Mouse (Mus musculus) liver, embryonic 15.5 days (tissue): ENCODE results near the gene Rgs11. TPM values are rescaled to one million over a fixed set of nuclear protein-coding genes. Genes with fewer than 3 reads are reported as not detected.
"Not testable (repeated sequence)": the region's sequence is repeated elsewhere in the genome, so short reads cannot be mapped to it uniquely, and the experiment has no call there.

Source experiments
- ATAC-seq: fragments of 200-750 bp; cut with Nextera tagmentation; 2 replicates; pipeline ENCODE4 v1.8.0; 2017; ENCODE audit warnings: moderate number of reproducible peaks, mild to moderate bottlenecking, moderate library complexity; ENCODE audit not compliant: insufficient read depth
- H3K27ac ChIP-seq: fragments of 300-500 bp; sonication (generic); replicated peaks from 2 replicates; pipeline ENCODE4 v1.5.1; 2015; ENCODE audit warnings: mild to moderate bottlenecking, inconsistent platforms
- H3K27me3 ChIP-seq: fragments of 300-500 bp; sonication (generic); 2 replicates; pipeline ENCODE4 v1.6.1; 2015; ENCODE audit warnings: mild to moderate bottlenecking, inconsistent platforms
- H3K36me3 ChIP-seq: fragments of 300-500 bp; sonication (generic); replicated peaks from 2 replicates; pipeline ENCODE4 v1.6.1; 2015; ENCODE audit warnings: moderate library complexity, mild to moderate bottlenecking, inconsistent platforms
- H3K4me1 ChIP-seq: fragments of 300-500 bp; sonication (generic); replicated peaks from 2 replicates; pipeline ENCODE4 v1.6.1; 2015; ENCODE audit warnings: inconsistent platforms
- H3K4me2 ChIP-seq: fragments of 300-500 bp; sonication (generic); 2 replicates; pipeline ENCODE4 v1.6.1; 2015; ENCODE audit warnings: moderate library complexity, mild to moderate bottlenecking, inconsistent platforms
- H3K4me3 ChIP-seq: fragments of 300-500 bp; sonication (generic); replicated peaks from 2 replicates; pipeline ENCODE4 v1.5.1; 2015; ENCODE audit warnings: mild to moderate bottlenecking, inconsistent platforms
- H3K9ac ChIP-seq: fragments of 300-500 bp; sonication (generic); 2 replicates; pipeline ENCODE4 v1.6.1; 2015; ENCODE audit warnings: moderate library complexity, mild to moderate bottlenecking, inconsistent platforms
- H3K9me3 ChIP-seq: fragments of 300-500 bp; sonication (generic); replicated peaks from 2 replicates; pipeline ENCODE4 v1.6.1; 2016; ENCODE audit warnings: inconsistent platforms
- WGBS: fragments of 180-500 bp; shearing (Covaris S2); methylation state at CpG from one replicate; pipeline ENCODE4 v1.1.7; 2015; ENCODE audit warnings: mixed read lengths; ENCODE audit not compliant: insufficient replicate concordance; 5-methylcytosine and 5-hydroxymethylcytosine counted together
- polyA plus RNA-seq: library from polyadenylated mRNA; unstranded; fragments of >200 nt; fragmentation: Nextera tagmentation; extraction: Ambion mirVana; gene quantifications from 2 replicates; pipeline ENCODE4 v1.2.1, GENCODE M21; 2015

Rgs11 gene
- 0.24 and 0.36 TPM in 2 replicates for polyA plus RNA-seq

GRCm38 (mm10) chr17:26202737-26203136 lies at the start of gene Rgs11:
Gene Rgs11, plus strand, starts transcription at chr17:26202951.
- no peak for ATAC-seq
- peaks cover 73% of the 10 kb centered on the region for H3K27me3 ChIP-seq

GRCm38 (mm10) chr17:26162736-26163135 lies 40.0 kb upstream of the Rgs11 start:
- Histone ChIP-seq H3K9me3 (no peaks in the 10 kb centered on the region), H3K4me1 (no peaks in the 10 kb centered on the region), H3K9ac (no peak overlapping the region), H3K27ac (no peak overlapping the region), H3K4me2 (no peak overlapping the region), H3K4me3 (no peak overlapping the region), H3K27me3 (no peaks in the 10 kb centered on the region), H3K36me3 (peaks cover 5% of the 10 kb centered on the region; the same call in 1 of the 2 replicates)
- no peak for ATAC-seq
- 83% methylated on average over 1 of the region's 1 CpGs for WGBS

More at GRCm38 (mm10) chr17:26202737-26203136, at the start of gene Rgs11:
- Histone ChIP-seq H3K9ac (no peak within 1 kb of the TSS), H3K4me2 (peak within 1 kb of the TSS; percentile 97), H3K27ac (no peak within 1 kb of the TSS), H3K4me1 (peaks cover 60% of the 10 kb centered on the region), H3K36me3 (peaks cover 5% of the 10 kb centered on the region; the same call in 1 of the 2 replicates), H3K9me3 (no peaks in the 10 kb centered on the region), H3K4me3 (peak within 1 kb of the TSS; percentile 56)
- WGBS = 2% methylated on average over 22 of the region's 22 CpGs

- H3K27me3 ChIP-seq = no peaks in the 10 kb centered on the region
These were observed 34.7 kb upstream of the Rgs11 start for GRCm38 (mm10) chr17:26168039-26168438.

GRCm38 (mm10) chr17:26175248-26175647 lies 27.5 kb upstream of the Rgs11 start:
- H3K27me3 ChIP-seq, H3K4me3 ChIP-seq, H3K4me1 ChIP-seq, H3K27ac ChIP-seq, H3K9ac ChIP-seq, H3K9me3 ChIP-seq, H3K4me2 ChIP-seq, ATAC-seq: not testable (repeated sequence)
- 65% methylated on average over 2 of the region's 2 CpGs for WGBS
- peaks cover 36% of the 10 kb centered on the region for H3K36me3 ChIP-seq

More at GRCm38 (mm10) chr17:26168039-26168438, 34.7 kb upstream of the Rgs11 start:
- 15% methylated on average over 2 of the region's 2 CpGs for WGBS
- Histone ChIP-seq H3K9ac (no peak overlapping the region), H3K9me3 (no peaks in the 10 kb centered on the region), H3K4me3 (no peak overlapping the region), H3K27ac (no peak overlapping the region), H3K4me1 (0 out of 2 replicates have a peak, but pooled peaks cover 3% of the 10 kb centered on the region), H3K4me2 (no peak overlapping the region), H3K36me3 (peaks cover 5% of the 10 kb centered on the region; the same call in 1 of the 2 replicates)
- ATAC-seq = no peak

GRCm38 (mm10) chr17:26178611-26179010 lies 24.1 kb upstream of the Rgs11 start:
- Histone ChIP-seq H3K4me3 (no peak overlapping the region), H3K27me3 (no peaks in the 10 kb centered on the region), H3K27ac (no peak overlapping the region), H3K4me2 (no peak overlapping the region), H3K9me3 (no peaks in the 10 kb centered on the region), H3K36me3 (peaks cover 52% of the 10 kb centered on the region), H3K4me1 (no peaks in the 10 kb centered on the region), H3K9ac (no peak overlapping the region)
- no peak for ATAC-seq

- no peak for ATAC-seq
- Histone ChIP-seq H3K9ac (no peak overlapping the region), H3K9me3 (no peaks in the 10 kb centered on the region), H3K27me3 (no peaks in the 10 kb centered on the region), H3K27ac (no peak overlapping the region), H3K4me3 (no peak overlapping the region), H3K36me3 (peaks cover 54% of the 10 kb centered on the region), H3K4me2 (no peak overlapping the region), H3K4me1 (no peaks in the 10 kb centered on the region)
- WGBS = 82% methylated on average over 3 of the region's 3 CpGs
These were observed 21.6 kb upstream of the Rgs11 start for GRCm38 (mm10) chr17:26181179-26181578.

GRCm38 (mm10) chr17:26187592-26187991 lies 15.2 kb upstream of the Rgs11 start:
- Histone ChIP-seq H3K4me1 (no peaks in the 10 kb centered on the region), H3K36me3 (peaks cover 90% of the 10 kb centered on the region), H3K4me2 (no peak overlapping the region), H3K27ac (no peak overlapping the region), H3K9ac (no peak overlapping the region), H3K4me3 (no peak overlapping the region), H3K27me3 (no peaks in the 10 kb centered on the region), H3K9me3 (no peaks in the 10 kb centered on the region)
- ATAC-seq = no peak
- WGBS = 86% methylated on average over 5 of the region's 5 CpGs

GRCm38 (mm10) chr17:26188091-26188805 lies 14.5 kb upstream of the Rgs11 start:
- no peak overlapping the region for H3K4me2 ChIP-seq
- no peaks in the 10 kb centered on the region for H3K27me3 ChIP-seq
- no peak overlapping the region for H3K9ac ChIP-seq
- no peak overlapping the region for H3K4me3 ChIP-seq
- no peak overlapping the region for H3K27ac ChIP-seq
- no peaks in the 10 kb centered on the region for H3K4me1 ChIP-seq
- no peak for ATAC-seq
- H3K36me3 ChIP-seq = peaks cover 88% of the 10 kb centered on the region
- no peaks in the 10 kb centered on the region for H3K9me3 ChIP-seq
- WGBS = 86% methylated on average over 11 of the region's 11 CpGs

GRCm38 (mm10) chr17:26191486-26191885 lies 11.3 kb upstream of the Rgs11 start:
- H3K27me3 ChIP-seq, H3K4me1 ChIP-seq, ATAC-seq, H3K9me3 ChIP-seq, H3K27ac ChIP-seq, H3K4me3 ChIP-seq, H3K9ac ChIP-seq, H3K4me2 ChIP-seq: not testable (repeated sequence)
- peaks cover 91% of the 10 kb centered on the region for H3K36me3 ChIP-seq
- WGBS = 77% methylated on average over 7 of the region's 7 CpGs

- WGBS = 83% methylated on average over 15 of the region's 15 CpGs
- H3K27me3 ChIP-seq = no peaks in the 10 kb centered on the region
These were observed 10.1 kb upstream of the Rgs11 start for GRCm38 (mm10) chr17:26192481-26193190.

GRCm38 (mm10) chr17:26198892-26199291 lies 3.9 kb upstream of the Rgs11 start, which contains the start of gene Pdia2:
Gene Pdia2, minus strand, starts transcription at chr17:26199087.
- no peaks in the 10 kb centered on the region for H3K9me3 ChIP-seq
- peak; percentile 74 for ATAC-seq
- peak within 1 kb of the TSS; percentile 81 for H3K27ac ChIP-seq
- 22% methylated on average over 4 of the region's 4 CpGs for WGBS
- peaks cover 44% of the 10 kb centered on the region for H3K27me3 ChIP-seq
- peak within 1 kb of the TSS; percentile 64 for H3K4me3 ChIP-seq
- H3K4me2 ChIP-seq = peak within 1 kb of the TSS; percentile 97
- peaks cover 80% of the 10 kb centered on the region for H3K4me1 ChIP-seq
- peaks cover 43% of the 10 kb centered on the region for H3K36me3 ChIP-seq
- peak within 1 kb of the TSS; percentile 64 for H3K9ac ChIP-seq

More at GRCm38 (mm10) chr17:26192481-26193190, 10.1 kb upstream of the Rgs11 start:
- Histone ChIP-seq H3K36me3 (peaks cover 94% of the 10 kb centered on the region), H3K27ac (no peak overlapping the region), H3K9me3 (no peaks in the 10 kb centered on the region), H3K4me3 (no peak overlapping the region), H3K9ac (no peak overlapping the region), H3K4me1 (peaks cover 19% of the 10 kb centered on the region), H3K4me2 (no peak overlapping the region)
- ATAC-seq = no peak
